Mouse (Mus musculus) heart, adult 18-20 months (tissue): ENCODE measurements around the gene Prss36. TPM values are rescaled to one million over a fixed set of nuclear protein-coding genes. Genes with fewer than 3 reads are reported as not detected.
"Not testable (repeated sequence)": the region's sequence is repeated elsewhere in the genome, so short reads cannot be mapped to it uniquely, and the experiment has no call there.

Experiments used
- DNase-seq, 2 experiments: peaks; one replicate each; pipeline ENCODE4 v3.0.0; 2021 to 2022; ENCODE audit warnings: mixed read lengths in 1 of 2
- total RNA-seq, 2 experiments: library from RNA; stranded (reverse); gene quantifications; 2 replicates each; pipeline ENCODE4 v1.2.3; 2021

The Prss36 gene
- total RNA-seq, 2 experiments from 2014 or later, result 8.5 to 9.3 TPM

GRCm38 (mm10) chr7:127903971-127904796, 42.3 kb downstream of the Prss36 start, which contains the start of gene Bckdk:
Bckdk (plus strand) TSS chr7:127904082.
- DNase-seq, result peak; percentile 84

- no peak for DNase-seq
Measured at GRCm38 (mm10) chr7:127901772-127902171, 44.8 kb downstream of the Prss36 start.

GRCm38 (mm10) chr7:127899997-127900396, 46.5 kb downstream of the Prss36 start:
- DNase-seq, result no peak

GRCm38 (mm10) chr7:127898179-127898956, 48.2 kb downstream of the Prss36 start:
- no peak for DNase-seq

GRCm38 (mm10) chr7:127897542-127897941, 49.0 kb downstream of the Prss36 start:
- no peak for DNase-seq

GRCm38 (mm10) chr7:127896384-127896783, 50.1 kb downstream of the Prss36 start:
- peak; percentile 52 to 70 for DNase-seq

- DNase-seq, result not testable (repeated sequence)
Measured at GRCm38 (mm10) chr7:127895891-127896290, 50.6 kb downstream of the Prss36 start.

- peak; percentile 97 to 98 for DNase-seq
Measured at GRCm38 (mm10) chr7:127895442-127895841, 51.1 kb downstream of the Prss36 start, which contains the start of the genes Gm21974 and Vkorc1. Gm21974 (minus strand) TSS chr7:127895454. Vkorc1 (minus strand) TSS chr7:127895617.

- DNase-seq, result no peak
Measured at GRCm38 (mm10) chr7:127894480-127894879, 52.0 kb downstream of the Prss36 start.

- no peak for DNase-seq
Measured at GRCm38 (mm10) chr7:127890798-127891197, 55.7 kb downstream of the Prss36 start, which contains the start of gene Prss53. Prss53 (minus strand) TSS chr7:127890970.

GRCm38 (mm10) chr7:127888821-127889220, 57.7 kb downstream of the Prss36 start:
- no peak for DNase-seq

- DNase-seq, result no peak
Measured at GRCm38 (mm10) chr7:127887781-127888180, 58.7 kb downstream of the Prss36 start.

GRCm38 (mm10) chr7:127887191-127887590, 59.3 kb downstream of the Prss36 start:
- no peak for DNase-seq

- DNase-seq, result no peak
Measured at GRCm38 (mm10) chr7:127886551-127886950, 60.0 kb downstream of the Prss36 start.

- DNase-seq, result peak; percentile 84 to 88
Measured at GRCm38 (mm10) chr7:127885951-127886350, 60.6 kb downstream of the Prss36 start.

Other genes with a start within 250 kb of the Prss36 start
- gene Bcl7c, start 237.8 kb downstream of the Prss36 start, total RNA-seq, result 10 to 100 TPM; 34.1 to 35.4 TPM
- 1 to 10 TPM; 8.8 to 9.7 TPM for gene Ctf1, start 234.0 kb downstream of the Prss36 start, total RNA-seq
- not detected for gene Ctf2, start 214.6 kb downstream of the Prss36 start, total RNA-seq
- gene Fbxl19, start 202.2 kb downstream of the Prss36 start, total RNA-seq, result 1 to 10 TPM; 3.3 to 4.0 TPM
- gene Orai3, start 176.9 kb downstream of the Prss36 start, total RNA-seq, result 10 to 100 TPM; 20.5 to 26.4 TPM
- gene Setd1a, start 170.1 kb downstream of the Prss36 start, total RNA-seq, result 10 to 100 TPM; 15.8 to 19.5 TPM
- gene Gm49388, start 161.1 kb downstream of the Prss36 start, total RNA-seq, result 1 to 10 TPM; 2.5 to 2.6 TPM
- 10 to 100 TPM; 10.8 to 13.9 TPM for gene Hsd3b7, start 146.1 kb downstream of the Prss36 start, total RNA-seq
- 10 to 100 TPM; 66.5 to 67.0 TPM for gene Stx4a, start 122.4 kb downstream of the Prss36 start, total RNA-seq
- gene Stx1b, start 122.2 kb downstream of the Prss36 start, total RNA-seq, result under 1 TPM; 0.30 to 0.72 TPM
- gene Zfp646, start 70.5 kb downstream of the Prss36 start, total RNA-seq, result 10 to 100 TPM; 16.7 to 17.9 TPM
- 1 to 10 TPM; 3.4 to 4.1 TPM for gene Zfp668, start 69.9 kb downstream of the Prss36 start, total RNA-seq
- 1 to 10 TPM in 1 of 2 experiments, under 1 TPM in 1; 0.52 to 1.3 TPM for gene Prss53, start 55.8 kb downstream of the Prss36 start, total RNA-seq
- under 1 TPM in 1 of 2 experiments, not detected in 1; 0.27 TPM for gene Gm21974, start 51.3 kb downstream of the Prss36 start, total RNA-seq
- gene Vkorc1, start 51.1 kb downstream of the Prss36 start, total RNA-seq, result 10 to 100 TPM; 19.3 to 20.8 TPM
- gene Bckdk, start 42.6 kb downstream of the Prss36 start, total RNA-seq, result 100 to 1,000 TPM; 119 to 128 TPM
- gene Kat8, start 34.2 kb downstream of the Prss36 start, total RNA-seq, result 10 to 100 TPM; 14.1 to 14.6 TPM
- under 1 TPM in 1 of 2 experiments, not detected in 1; 0.26 TPM for gene Prss8, start 16.6 kb downstream of the Prss36 start, total RNA-seq
- gene Fus, start 20.7 kb upstream of the Prss36 start, total RNA-seq, result 100 to 1,000 TPM; 108 to 156 TPM
- gene Pycard, start 47.1 kb upstream of the Prss36 start, total RNA-seq, result 10 to 100 TPM in 1 of 2 experiments, 1 to 10 TPM in 1; 9.0 to 10.5 TPM
- gene Trim72, start 57.2 kb upstream of the Prss36 start, total RNA-seq, result 100 to 1,000 TPM; 279 to 317 TPM
- gene Itgam, start 115.9 kb upstream of the Prss36 start, total RNA-seq, result 1 to 10 TPM; 5.4 to 6.0 TPM
- not detected for gene Gm49368, start 116.0 kb upstream of the Prss36 start, total RNA-seq
- gene Itgax, start 182.8 kb upstream of the Prss36 start, total RNA-seq, result under 1 TPM; 0.30 to 0.51 TPM
- gene Itgad, start 207.7 kb upstream of the Prss36 start, total RNA-seq, result not detected